Mouse (Mus musculus) kidney, adult 9 months (tissue): ENCODE measurements around the gene Orm1.
A peak's percentile ranks its signal among the peaks of the same experiment; 100 is the strongest.

Experiments
- DNase-seq: peaks from one replicate; pipeline ENCODE4 v3.0.0; 2022

Orm1 gene

GRCm38 (mm10) chr4:63344295-63344694 lies at the start of gene Orm1:
TSS of gene Orm1 (plus strand) at chr4:63344560.
- DNase-seq: no peak

DNA sequence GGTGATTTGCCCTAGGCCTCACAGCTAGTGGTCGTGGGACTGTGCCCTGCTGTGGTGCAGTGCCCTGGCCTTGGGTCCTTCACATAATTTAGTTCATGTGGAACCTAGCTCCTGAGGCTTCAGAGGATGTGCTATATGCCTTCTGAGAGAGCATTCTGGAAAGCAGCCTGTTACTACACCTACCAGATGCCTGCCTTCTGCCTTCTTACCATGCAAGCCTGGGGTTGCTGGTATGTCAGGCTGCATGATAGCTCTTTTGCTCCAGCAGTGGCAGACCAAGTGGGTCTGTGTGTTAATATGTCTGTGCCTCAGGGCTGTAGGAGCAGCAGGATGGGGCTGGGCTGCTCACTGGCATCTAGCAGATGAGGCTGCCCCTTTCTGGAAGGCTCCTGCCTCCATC lies 48.7 kb upstream of the Orm1 start:
- no peak for DNase-seq

- no peak for DNase-seq
Observed at GRCm38 (mm10) chr4:63296263-63296662, 48.1 kb upstream of the Orm1 start.

DNA sequence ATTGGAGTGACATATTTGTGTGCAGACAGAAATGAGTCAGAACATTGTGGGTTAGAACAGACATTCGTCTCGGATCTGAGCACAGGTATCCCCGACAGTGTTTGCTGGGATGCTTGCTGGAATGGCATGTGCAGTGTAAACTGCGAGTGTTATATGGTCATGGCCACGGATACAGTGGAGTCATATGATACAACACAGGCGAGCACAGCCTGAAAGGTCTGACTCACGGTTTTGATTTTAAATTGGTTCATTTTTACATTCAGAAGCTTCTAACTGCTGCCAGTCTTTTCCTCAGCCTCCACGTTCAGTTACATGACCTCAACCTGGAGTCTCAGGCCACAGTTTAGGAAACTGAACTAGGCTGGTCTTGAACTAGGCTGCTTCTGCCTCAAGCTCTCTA lies 47.5 kb upstream of the Orm1 start:
- no peak for DNase-seq

- no peak for DNase-seq
Observed at GRCm38 (mm10) chr4:63298191-63298590, 46.2 kb upstream of the Orm1 start.

- no peak for DNase-seq
Observed at GRCm38 (mm10) chr4:63302641-63303040, 41.7 kb upstream of the Orm1 start.

GRCm38 (mm10) chr4:63307175-63308062 lies 36.9 kb upstream of the Orm1 start:
- peak; percentile 93 for DNase-seq

- no peak for DNase-seq
Observed at GRCm38 (mm10) chr4:63308316-63308715, 36.0 kb upstream of the Orm1 start.

- no peak for DNase-seq
Observed at GRCm38 (mm10) chr4:63310247-63310855, 34.0 kb upstream of the Orm1 start.

GRCm38 (mm10) chr4:63311426-63311825 lies 32.9 kb upstream of the Orm1 start:
- no peak for DNase-seq

DNA sequence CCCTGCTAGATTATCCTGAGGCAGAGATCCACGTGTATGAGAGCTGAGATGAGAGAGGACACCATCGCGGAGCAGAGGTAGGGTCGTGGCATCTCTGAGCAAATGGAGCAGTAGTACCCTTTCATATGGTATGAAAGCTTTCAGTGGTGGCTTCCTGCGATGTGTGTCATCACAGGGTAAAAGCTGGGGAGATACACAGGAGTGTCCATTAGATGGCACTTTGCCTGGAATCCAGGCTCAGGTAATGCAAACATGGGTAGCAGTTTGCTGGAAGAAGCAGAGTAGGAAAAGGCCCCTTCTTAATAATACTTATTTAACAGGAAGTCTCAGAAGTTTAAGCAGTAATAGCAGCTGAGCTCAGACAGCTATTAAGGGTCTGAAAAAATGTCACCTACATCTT lies 30.3 kb upstream of the Orm1 start:
- no peak for DNase-seq

DNA sequence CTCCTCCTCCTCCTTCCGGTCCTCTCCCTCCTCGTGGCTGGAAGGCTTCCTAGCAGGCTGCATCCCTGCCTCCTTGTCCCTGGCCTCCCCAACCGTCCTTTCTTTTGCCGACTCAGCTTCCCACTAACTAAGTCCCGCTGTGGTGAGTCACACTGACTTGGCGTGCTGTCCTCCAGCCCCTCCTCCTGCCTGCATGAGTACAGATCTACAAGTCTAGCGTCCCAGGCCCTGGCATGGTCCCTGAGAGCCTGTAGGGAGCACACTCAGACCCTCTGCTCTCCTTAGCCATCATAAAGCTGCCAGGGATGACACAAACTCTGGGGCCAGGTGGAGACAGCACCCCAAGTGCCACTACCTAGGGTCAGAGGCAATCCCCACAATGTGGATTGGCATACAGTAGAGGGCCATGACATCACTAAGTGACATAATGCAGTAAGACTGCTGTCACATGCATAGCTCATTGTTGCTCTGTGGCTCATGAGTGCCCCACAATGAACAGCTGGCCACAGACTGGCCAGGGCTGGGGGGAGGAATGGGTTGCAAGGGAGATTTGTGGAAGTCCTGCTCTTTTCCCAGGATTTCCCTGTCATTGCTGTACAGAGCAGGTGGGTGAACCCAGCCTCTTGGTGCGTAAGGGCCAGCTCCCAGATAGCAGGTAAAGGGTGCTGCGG lies 28.1 kb upstream of the Orm1 start:
- no peak for DNase-seq

GRCm38 (mm10) chr4:63319566-63319965 lies 24.8 kb upstream of the Orm1 start:
- DNase-seq: peak; percentile 65

DNA sequence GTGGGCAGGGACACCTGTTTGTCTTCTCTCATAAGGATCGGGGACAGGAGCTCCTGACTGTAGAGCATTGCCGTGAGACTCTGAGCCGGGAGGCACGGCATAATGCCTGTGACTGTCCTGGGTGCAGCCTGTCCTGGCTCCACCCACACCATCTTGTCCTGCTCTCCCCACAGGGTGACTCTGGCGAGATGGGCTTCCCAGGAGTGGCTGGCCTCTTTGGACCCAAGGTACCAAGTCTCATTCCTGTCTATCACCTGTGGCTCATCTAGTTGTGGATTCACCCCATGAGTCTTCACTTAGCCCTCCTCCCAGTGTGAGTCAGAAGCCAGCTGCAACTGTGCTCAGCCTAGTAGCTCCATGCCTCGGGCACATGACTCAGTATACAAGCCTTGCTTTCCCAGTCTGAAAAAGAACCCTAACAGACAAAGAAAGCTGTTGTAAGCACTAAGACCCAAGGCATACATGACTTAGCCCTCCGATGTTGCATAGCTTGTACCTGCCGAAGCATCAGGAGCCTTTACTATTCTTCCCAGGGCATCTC lies 21.0 kb upstream of the Orm1 start:
- DNase-seq: no peak

DNA sequence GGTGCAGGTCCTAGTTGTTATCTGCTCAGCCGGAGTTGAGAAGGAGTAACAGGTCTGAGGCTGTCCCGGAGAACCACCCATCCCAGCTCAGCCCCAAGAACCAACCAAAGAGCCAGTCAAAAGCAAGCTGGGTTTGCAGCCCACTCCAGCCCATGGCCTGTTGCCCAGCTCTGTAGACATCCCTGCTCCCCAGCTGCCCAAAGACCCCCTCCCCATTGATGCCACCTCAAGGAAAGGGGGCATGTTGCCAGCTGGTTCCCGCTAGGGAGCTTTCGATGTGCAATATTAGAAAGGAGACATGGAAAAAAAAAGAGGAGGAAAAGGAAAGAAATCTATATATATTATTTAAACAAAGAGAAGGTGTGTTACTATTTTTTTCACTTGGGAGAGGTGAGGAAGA lies 11.0 kb upstream of the Orm1 start:
- no peak for DNase-seq

DNA sequence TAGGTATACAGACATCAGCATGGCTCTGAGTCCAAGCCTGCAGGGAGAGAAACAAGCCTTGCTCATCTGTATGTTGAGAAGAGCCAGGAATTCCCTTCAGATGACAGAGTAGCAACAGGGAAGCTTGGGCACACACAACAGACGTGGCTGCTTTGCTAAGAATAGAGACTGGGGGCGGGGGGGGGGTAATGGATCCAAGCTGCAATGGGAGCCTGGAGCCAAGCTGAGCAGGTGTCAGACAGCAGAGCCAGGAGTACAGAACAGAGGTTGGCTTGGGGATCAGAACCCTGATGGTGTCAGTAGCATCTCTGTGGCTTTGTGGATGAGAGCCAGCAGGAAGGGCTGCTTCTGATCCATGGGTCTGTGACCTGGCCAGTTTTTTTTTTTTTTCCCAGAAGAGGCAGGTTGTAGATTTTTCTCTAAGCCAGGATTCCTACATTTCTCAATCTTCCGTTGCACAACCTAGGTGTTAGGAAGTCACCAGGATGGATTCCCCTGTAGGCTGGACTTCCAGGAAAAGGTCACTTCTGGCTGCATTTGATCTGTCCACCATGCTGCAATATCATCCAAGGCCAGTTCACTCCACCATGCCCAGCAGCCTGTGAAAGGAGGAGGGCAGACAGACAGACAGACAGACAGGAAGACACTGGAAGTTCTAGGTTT lies 5.8 kb upstream of the Orm1 start:
- no peak for DNase-seq

DNA sequence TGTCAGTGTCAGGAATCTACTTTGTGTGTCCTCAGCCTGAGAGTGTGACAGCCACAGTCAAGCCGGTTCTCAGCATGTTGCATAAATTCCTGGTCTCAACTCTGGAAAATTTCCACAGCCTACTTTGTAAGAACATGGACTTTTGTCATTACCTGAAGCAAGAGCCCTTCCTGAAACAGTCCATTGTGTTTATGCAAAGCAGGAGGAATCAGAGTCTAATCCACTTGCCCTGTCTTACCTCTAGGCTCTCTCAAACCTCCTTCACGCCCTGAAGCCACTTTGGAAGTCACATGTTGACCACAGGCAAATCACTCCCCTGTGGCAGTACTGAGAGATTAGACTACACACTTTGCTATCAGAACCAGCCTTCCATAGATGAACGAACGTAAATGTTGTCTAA lies 1.9 kb upstream of the Orm1 start:
- DNase-seq: no peak

DNA sequence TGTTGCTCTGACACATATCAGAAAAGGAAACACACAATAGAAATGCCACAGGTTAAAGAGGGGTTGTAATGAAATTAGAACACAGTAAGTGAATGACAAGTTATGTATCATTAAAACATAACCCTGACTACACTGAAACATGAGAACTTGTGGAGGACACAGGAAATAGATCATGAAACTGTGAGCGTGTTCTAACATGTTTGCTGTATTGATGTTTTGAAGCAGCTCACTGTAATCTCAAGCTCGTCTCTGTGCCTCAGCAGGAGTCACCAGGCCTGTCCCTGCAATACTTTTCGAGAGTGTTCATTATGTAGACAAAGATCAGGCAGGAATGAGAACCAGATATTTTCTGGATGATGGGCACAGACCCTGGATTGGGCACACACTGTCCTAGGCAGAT lies 752 bp upstream of the Orm1 start:
- no peak for DNase-seq

GRCm38 (mm10) chr4:63345261-63345660 lies 901 bp downstream of the Orm1 start:
- no peak for DNase-seq

DNA sequence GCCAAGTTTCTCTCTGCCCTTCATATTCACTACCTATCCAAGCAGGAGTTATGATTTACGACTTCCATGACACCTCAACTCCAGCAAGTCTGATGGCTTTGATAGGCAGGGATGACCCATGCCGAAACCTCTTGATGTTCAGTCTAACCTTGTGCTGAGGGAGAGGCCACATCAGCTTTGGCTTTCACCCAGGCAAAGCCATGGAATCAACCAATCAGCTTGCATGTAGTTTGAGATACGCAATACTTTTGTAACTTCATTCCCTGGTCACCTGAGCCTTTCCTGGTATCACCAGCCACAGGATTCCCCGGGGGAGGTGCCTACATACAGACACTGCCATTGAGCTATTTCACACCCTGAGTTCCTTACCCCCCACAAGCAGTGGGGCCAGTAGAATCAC lies 2.3 kb downstream of the Orm1 start:
- DNase-seq: no peak

DNA sequence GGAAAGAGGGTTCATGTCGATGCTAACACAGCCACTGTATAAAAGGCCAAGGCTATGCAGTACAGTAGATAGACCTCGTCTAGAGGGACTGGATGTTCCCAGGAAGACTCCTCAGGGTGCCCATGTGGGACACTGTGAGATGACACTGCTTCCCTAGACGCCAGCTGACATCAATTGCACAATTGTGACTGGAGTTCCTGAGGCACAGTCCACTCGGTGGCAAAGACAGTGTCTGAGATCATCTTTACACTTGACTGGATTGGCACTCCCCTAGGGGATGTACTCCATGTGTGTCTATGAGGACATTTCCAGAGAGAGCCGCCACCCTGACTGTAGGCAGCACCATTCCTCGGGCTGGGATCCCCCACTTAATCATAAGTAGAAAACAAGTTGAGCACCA lies 4.2 kb downstream of the Orm1 start:
- DNase-seq: no peak

DNA sequence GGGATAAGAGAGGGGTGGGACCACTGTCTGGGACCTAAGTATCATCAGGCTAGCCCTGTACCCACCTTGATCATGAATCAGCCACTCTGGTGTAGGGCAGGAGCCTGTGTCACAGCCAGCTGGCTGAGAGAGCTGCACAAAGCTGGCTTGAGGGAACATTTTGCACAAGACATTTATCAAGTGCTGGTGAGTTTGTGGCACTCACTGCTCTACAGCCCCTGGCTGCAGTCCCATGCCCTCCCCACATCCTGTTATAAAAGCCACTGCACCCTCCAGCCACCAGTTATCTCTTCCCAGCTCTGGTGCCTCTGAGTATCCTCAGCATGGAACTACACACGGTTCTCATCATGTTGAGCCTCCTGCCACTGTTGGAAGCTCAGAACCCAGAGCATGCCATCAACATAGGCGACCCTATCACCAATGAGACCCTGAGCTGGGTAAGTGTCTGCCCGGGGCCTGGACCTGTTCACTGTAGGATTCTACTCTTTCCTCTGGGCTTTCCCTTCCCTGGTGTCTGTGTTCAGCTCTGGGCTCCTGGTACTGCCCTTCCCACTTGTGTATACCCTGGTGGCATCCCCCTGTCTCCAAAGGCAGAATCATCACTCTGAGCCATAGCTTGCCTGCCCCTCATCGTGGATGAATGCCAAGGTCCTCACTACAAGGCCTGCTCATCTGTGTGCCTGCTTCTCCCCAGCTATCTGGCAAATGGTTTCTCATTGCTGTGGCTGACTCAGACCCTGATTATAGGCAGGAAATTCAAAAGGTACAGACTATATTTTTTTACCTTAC lies 11.7 kb downstream of the Orm1 start, which contains the start of gene Orm3:
Gene Orm3 (plus strand): TSS at position 286 of the 789 bp plus-strand sequence.
- no peak for DNase-seq
